Mouse (Mus musculus) forebrain, embryonic 13.5 days (tissue): ENCODE data around the gene Socs3. TPM values are rescaled to one million over a fixed set of nuclear protein-coding genes. Genes with fewer than 3 reads are reported as not detected.

Experiments
- ATAC-seq: fragments of 200-750 bp; cut with Nextera tagmentation; 2 replicates; pipeline ENCODE4 v1.8.0; 2017
- H3K27ac ChIP-seq: fragments of 300-500 bp; sonication (generic); 2 replicates; pipeline ENCODE4 v1.5.1; 2015; ENCODE audit warnings: inconsistent platforms, mild to moderate bottlenecking, moderate library complexity
- H3K27me3 ChIP-seq: fragments of 300-500 bp; sonication (generic); 2 replicates; pipeline ENCODE4 v1.6.1; 2015; ENCODE audit warnings: mild to moderate bottlenecking, inconsistent platforms
- H3K36me3 ChIP-seq: fragments of 300-500 bp; sonication (generic); 2 replicates; pipeline ENCODE4 v1.6.1; 2015; ENCODE audit warnings: mild to moderate bottlenecking, inconsistent platforms; ENCODE audit not compliant: poor library complexity, severe bottlenecking
- H3K4me1 ChIP-seq: fragments of 300-500 bp; sonication (generic); 2 replicates; pipeline ENCODE4 v1.6.1; 2015; ENCODE audit warnings: inconsistent platforms
- H3K4me2 ChIP-seq: fragments of 300-500 bp; sonication (generic); 2 replicates; pipeline ENCODE4 v1.6.1; 2015; ENCODE audit warnings: inconsistent platforms, mild to moderate bottlenecking, moderate library complexity
- H3K4me3 ChIP-seq: fragments of 300-500 bp; sonication (generic); 2 replicates; pipeline ENCODE4 v1.5.1; 2015; ENCODE audit warnings: mild to moderate bottlenecking, inconsistent platforms
- H3K9ac ChIP-seq: fragments of 300-500 bp; sonication (generic); 2 replicates; pipeline ENCODE4 v1.6.1; 2015; ENCODE audit warnings: mild to moderate bottlenecking, inconsistent platforms
- H3K9me3 ChIP-seq: fragments of 300-500 bp; sonication (generic); replicated peaks from 2 replicates; pipeline ENCODE4 v1.6.1; 2016; ENCODE audit warnings: inconsistent platforms
- WGBS: fragments of 180-500 bp; shearing (Covaris S2); methylation state at CpG from one replicate; pipeline ENCODE4 v1.1.7; 2015; 5-methylcytosine and 5-hydroxymethylcytosine counted together
- polyA plus RNA-seq: library from polyadenylated mRNA; unstranded; fragments of >200 nt; fragmentation: Nextera tagmentation; extraction: Ambion mirVana; gene quantifications from 2 replicates; pipeline ENCODE4 v1.2.1, GENCODE M21; 2015

The Socs3 gene
- polyA plus RNA-seq, 1 experiment from 2014 or later, result 12.4 TPM

GRCm38 (mm10) chr11:117958197-117958596 is 11.7 kb downstream of the Socs3 start:
- Histone ChIP-seq H3K9ac (no peak overlapping the region), H3K4me3 (no peak overlapping the region), H3K27ac (no peak overlapping the region), H3K36me3 (no peaks in the 10 kb centered on the region), H3K4me2 (no peak overlapping the region), H3K4me1 (peaks cover 41% of the 10 kb centered on the region), H3K9me3 (no peaks in the 10 kb centered on the region), H3K27me3 (no peaks in the 10 kb centered on the region)
- ATAC-seq, result no peak
- 56% methylated on average over 7 of the region's 7 CpGs for WGBS

GRCm38 (mm10) chr11:117955621-117956020 is 14.2 kb downstream of the Socs3 start:
- Histone ChIP-seq H3K4me2 (no peak overlapping the region), H3K27me3 (peaks cover 10% of the 10 kb centered on the region; the same call in 1 of the 2 replicates), H3K4me1 (peaks cover 27% of the 10 kb centered on the region), H3K27ac (no peak overlapping the region), H3K9ac (no peak overlapping the region), H3K9me3 (no peaks in the 10 kb centered on the region), H3K36me3 (no peaks in the 10 kb centered on the region), H3K4me3 (no peak overlapping the region)
- no peak for ATAC-seq
- 66% methylated on average over 13 of the region's 13 CpGs for WGBS

GRCm38 (mm10) chr11:117954819-117955218 is 15.0 kb downstream of the Socs3 start:
- no peak overlapping the region for H3K4me3 ChIP-seq
- H3K4me1 ChIP-seq, result peaks cover 31% of the 10 kb centered on the region
- no peak for ATAC-seq
- H3K27me3 ChIP-seq, result peaks cover 16% of the 10 kb centered on the region
- 77% methylated on average over 9 of the region's 9 CpGs for WGBS
- no peak overlapping the region for H3K27ac ChIP-seq
- no peaks in the 10 kb centered on the region for H3K36me3 ChIP-seq
- no peak overlapping the region for H3K4me2 ChIP-seq
- H3K9ac ChIP-seq, result no peak overlapping the region
- H3K9me3 ChIP-seq, result no peaks in the 10 kb centered on the region

- H3K36me3 ChIP-seq, result no peaks in the 10 kb centered on the region
- H3K4me2 ChIP-seq, result no peak overlapping the region
- H3K9ac ChIP-seq, result no peak overlapping the region
- no peaks in the 10 kb centered on the region for H3K9me3 ChIP-seq
- ATAC-seq, result no peak
- peaks cover 35% of the 10 kb centered on the region for H3K4me1 ChIP-seq
- 73% methylated on average over 2 of the region's 2 CpGs for WGBS
- H3K4me3 ChIP-seq, result no peak overlapping the region
- no peak overlapping the region for H3K27ac ChIP-seq
- peaks cover 23% of the 10 kb centered on the region for H3K27me3 ChIP-seq
These were observed 15.8 kb downstream of the Socs3 start for GRCm38 (mm10) chr11:117954094-117954493.

GRCm38 (mm10) chr11:117952174-117952933 is 17.5 kb downstream of the Socs3 start:
- H3K36me3 ChIP-seq, result no peaks in the 10 kb centered on the region
- WGBS, result 65% methylated on average over 9 of the region's 9 CpGs
- H3K4me3 ChIP-seq, result no peak overlapping the region
- no peak overlapping the region for H3K9ac ChIP-seq
- ATAC-seq, result no peak
- H3K27me3 ChIP-seq, result peaks cover 26% of the 10 kb centered on the region
- H3K4me1 ChIP-seq, result peaks cover 22% of the 10 kb centered on the region
- H3K4me2 ChIP-seq, result no peak overlapping the region
- no peak overlapping the region for H3K27ac ChIP-seq
- no peaks in the 10 kb centered on the region for H3K9me3 ChIP-seq

GRCm38 (mm10) chr11:117951391-117951790 is 18.5 kb downstream of the Socs3 start:
- H3K36me3 ChIP-seq, result no peaks in the 10 kb centered on the region
- H3K4me3 ChIP-seq, result no peak overlapping the region
- H3K9ac ChIP-seq, result no peak overlapping the region
- WGBS, result 75% methylated on average over 6 of the region's 6 CpGs
- H3K9me3 ChIP-seq, result no peaks in the 10 kb centered on the region
- H3K27me3 ChIP-seq, result peaks cover 30% of the 10 kb centered on the region
- H3K27ac ChIP-seq, result no peak overlapping the region
- no peak for ATAC-seq
- peaks cover 22% of the 10 kb centered on the region for H3K4me1 ChIP-seq
- no peak overlapping the region for H3K4me2 ChIP-seq

GRCm38 (mm10) chr11:117949392-117950091 is 20.3 kb downstream of the Socs3 start:
- Histone ChIP-seq H3K36me3 (no peaks in the 10 kb centered on the region), H3K9ac (peak overlapping the region; percentile 66), H3K4me3 (peak overlapping the region; percentile 33), H3K27ac (no peak overlapping the region), H3K4me2 (peak overlapping the region; percentile 67), H3K9me3 (no peaks in the 10 kb centered on the region), H3K4me1 (peaks cover 16% of the 10 kb centered on the region), H3K27me3 (peaks cover 30% of the 10 kb centered on the region)
- 2% methylated on average over 47 of the region's 49 CpGs for WGBS
- peak; percentile 80 for ATAC-seq

- Histone ChIP-seq H3K9me3 (no peaks in the 10 kb centered on the region), H3K4me1 (peaks cover 10% of the 10 kb centered on the region), H3K27ac (no peak overlapping the region), H3K4me2 (no peak overlapping the region), H3K36me3 (no peaks in the 10 kb centered on the region), H3K27me3 (peaks cover 30% of the 10 kb centered on the region), H3K4me3 (no peak overlapping the region), H3K9ac (no peak overlapping the region)
- WGBS, result 85% methylated on average over 10 of the region's 10 CpGs
- ATAC-seq, result no peak
These were observed 22.8 kb downstream of the Socs3 start for GRCm38 (mm10) chr11:117946996-117947419.

GRCm38 (mm10) chr11:117946195-117946979 is 23.5 kb downstream of the Socs3 start:
- Histone ChIP-seq H3K9me3 (no peaks in the 10 kb centered on the region), H3K27ac (no peak overlapping the region), H3K4me2 (no peak overlapping the region), H3K27me3 (peaks cover 27% of the 10 kb centered on the region), H3K4me1 (peaks cover 17% of the 10 kb centered on the region), H3K4me3 (no peak overlapping the region), H3K36me3 (no peaks in the 10 kb centered on the region), H3K9ac (no peak overlapping the region)
- WGBS, result 86% methylated on average over 11 of the region's 11 CpGs
- ATAC-seq, result no peak

GRCm38 (mm10) chr11:117941848-117942247 is 28.0 kb downstream of the Socs3 start:
- H3K27me3 ChIP-seq, result 0 out of 2 replicates have a peak, but pooled peaks cover 1% of the 10 kb centered on the region
- H3K36me3 ChIP-seq, result no peaks in the 10 kb centered on the region
- no peak overlapping the region for H3K4me3 ChIP-seq
- peaks cover 40% of the 10 kb centered on the region for H3K4me1 ChIP-seq
- no peaks in the 10 kb centered on the region for H3K9me3 ChIP-seq
- no peak overlapping the region for H3K4me2 ChIP-seq
- no peak overlapping the region for H3K9ac ChIP-seq
- WGBS, result 30% methylated on average over 4 of the region's 4 CpGs
- ATAC-seq, result no peak
- H3K27ac ChIP-seq, result no peak overlapping the region

GRCm38 (mm10) chr11:117941325-117941834 is 28.5 kb downstream of the Socs3 start:
- no peaks in the 10 kb centered on the region for H3K36me3 ChIP-seq
- WGBS, result 86% methylated on average over 8 of the region's 8 CpGs
- no peak overlapping the region for H3K9ac ChIP-seq
- ATAC-seq, result no peak
- no peak overlapping the region for H3K27ac ChIP-seq
- H3K4me1 ChIP-seq, result peaks cover 42% of the 10 kb centered on the region
- H3K4me3 ChIP-seq, result no peak overlapping the region
- H3K27me3 ChIP-seq, result no peaks in the 10 kb centered on the region
- no peaks in the 10 kb centered on the region for H3K9me3 ChIP-seq
- no peak overlapping the region for H3K4me2 ChIP-seq

- Histone ChIP-seq H3K4me2 (no peak overlapping the region; the same call in 1 of the 2 replicates), H3K4me1 (peaks cover 47% of the 10 kb centered on the region), H3K36me3 (no peaks in the 10 kb centered on the region), H3K27ac (peak overlapping the region; percentile 88), H3K4me3 (no peak overlapping the region), H3K27me3 (no peaks in the 10 kb centered on the region), H3K9ac (0 out of 2 replicates have a peak overlapping the region, but pooled peaks have one; percentile 17), H3K9me3 (no peaks in the 10 kb centered on the region)
- no peak for ATAC-seq
- 92% methylated on average over 6 of the region's 6 CpGs for WGBS
These were observed 29.0 kb downstream of the Socs3 start for GRCm38 (mm10) chr11:117940881-117941280.
